Mouse (Mus musculus) CD4-positive, CD25-positive, alpha-beta regulatory T cell, adult 9 weeks (primary cell): ENCODE data around the gene Ppp1cb. TPM values are rescaled to one million over a fixed set of nuclear protein-coding genes. Genes with fewer than 3 reads are reported as not detected.

ENCODE experiments used
- polyA plus RNA-seq: library from polyadenylated mRNA; unstranded; fragments of 100-300 nt; shearing (Covaris generic); gene quantifications from one replicate; pipeline ENCODE4 v1.2.1, GENCODE M21; 2017

Ppp1cb gene
- polyA plus RNA-seq: 84.8 TPM

GRCm38 (mm10) chr5:32458408-32459143, at the start of gene Ppp1cb:
Gene Ppp1cb (plus strand): TSS chr5:32458843.

Other genes with a start within 250 kb of the Ppp1cb start
- gene Plb1, start 226.1 kb upstream of the Ppp1cb start, polyA plus RNA-seq: not detected
- gene Yes1, start 152.3 kb downstream of the Ppp1cb start, polyA plus RNA-seq: 0.65 TPM